Mouse (Mus musculus) forebrain, postnatal 0 days (tissue): ENCODE measurements around the gene Ube2c. TPM values are rescaled to one million over a fixed set of nuclear protein-coding genes. Genes with fewer than 3 reads are reported as not detected.

Experiments
- ATAC-seq: fragments of 200-750 bp; cut with Nextera tagmentation; 2 replicates; pipeline ENCODE4 v1.8.0; 2017; ENCODE audit warnings: mild to moderate bottlenecking, moderate library complexity
- DNase-seq: peaks from one replicate; pipeline ENCODE4 v3.0.0-alpha.2; 2015
- H3K27ac ChIP-seq: fragments of 300-500 bp; sonication (generic); 2 replicates; pipeline ENCODE4 v1.5.1; 2014; ENCODE audit warnings: low read depth, mild to moderate bottlenecking, antibody characterized with exemption, low read length, moderate library complexity, mixed read lengths
- H3K27me3 ChIP-seq: fragments of 300-500 bp; sonication (generic); 2 replicates; pipeline ENCODE4 v1.6.1; 2014; ENCODE audit warnings: mild to moderate bottlenecking, low read length, mixed read lengths; ENCODE audit not compliant: insufficient read depth
- H3K36me3 ChIP-seq: fragments of 300-500 bp; sonication (generic); 2 replicates; pipeline ENCODE4 v1.6.1; 2014; ENCODE audit warnings: mild to moderate bottlenecking, moderate library complexity; ENCODE audit not compliant: insufficient read depth
- H3K4me1 ChIP-seq: fragments of 300-500 bp; sonication (generic); 2 replicates; pipeline ENCODE4 v1.6.1; 2014; ENCODE audit warnings: antibody characterized with exemption; ENCODE audit not compliant: insufficient read depth
- H3K4me2 ChIP-seq: fragments of 300-500 bp; sonication (generic); 2 replicates; pipeline ENCODE4 v1.6.1; 2014; ENCODE audit warnings: low read depth, mild to moderate bottlenecking, moderate library complexity
- H3K4me3 ChIP-seq: fragments of 300-500 bp; sonication (generic); 2 replicates; pipeline ENCODE4 v1.5.1; 2014; ENCODE audit warnings: low read depth, low read length, mixed read lengths
- H3K9ac ChIP-seq: fragments of 300-500 bp; sonication (generic); 2 replicates; pipeline ENCODE4 v1.6.1; 2014; ENCODE audit warnings: mild to moderate bottlenecking
- H3K9me3 ChIP-seq: fragments of 300-500 bp; sonication (generic); 2 replicates; pipeline ENCODE4 v1.6.1; 2016; ENCODE audit warnings: low read length
- CTCF ChIP-seq: sonication (generic); IDR thresholded peaks from 2 replicates; pipeline ENCODE4 v1.5.1; 2016; ENCODE audit warnings: antibody characterized with exemption, control low read depth, low read depth
- WGBS: fragments of 180-500 bp; shearing (Covaris S2); extraction: QIAGEN DNeasy Blood & Tissue Kit; methylation state at CpG from one replicate; pipeline ENCODE4 v1.1.7; 2014; 5-methylcytosine and 5-hydroxymethylcytosine counted together
- polyA plus RNA-seq: library from polyadenylated mRNA; unstranded; fragments of >200 nt; fragmentation: Nextera tagmentation; extraction: Ambion mirVana; gene quantifications from 2 replicates; pipeline ENCODE4 v1.2.1, GENCODE M21; 2015
- total RNA-seq: library from RNA; depleted of rRNA; stranded (reverse); fragments of >200 nt; gene quantifications from 2 replicates; pipeline ENCODE4 v1.2.3, GENCODE M21; 2014

The Ube2c gene
- total and polyA plus RNA-seq, 2 experiments from 2014 or later = 29.2 to 38.4 TPM

- no peak for ATAC-seq
- Histone ChIP-seq H3K4me2 (no peak overlapping the region), H3K4me1 (no peaks in the 10 kb centered on the region; the same call in 1 of the 2 replicates), H3K27ac (no peak overlapping the region), H3K9ac (no peak overlapping the region), H3K4me3 (no peak overlapping the region), H3K27me3 (no peaks in the 10 kb centered on the region), H3K36me3 (no peaks in the 10 kb centered on the region), H3K9me3 (no peaks in the 10 kb centered on the region)
- 92% methylated on average over 5 of the region's 5 CpGs for WGBS
- no peak for DNase-seq
- TF ChIP-seq CTCF = no peak
These were observed 4.3 kb downstream of the Ube2c start for GRCm38 (mm10) chr2:164773989-164774364.

- Histone ChIP-seq H3K9me3 (no peaks in the 10 kb centered on the region), H3K36me3 (no peaks in the 10 kb centered on the region), H3K9ac (no peak overlapping the region), H3K4me2 (no peak overlapping the region), H3K27me3 (no peaks in the 10 kb centered on the region), H3K4me3 (no peak overlapping the region), H3K4me1 (no peaks in the 10 kb centered on the region), H3K27ac (no peak overlapping the region)
- ATAC-seq (no peak), DNase-seq (no peak)
- TF ChIP-seq CTCF = no peak
- WGBS = 85% methylated on average over 6 of the region's 6 CpGs
These were observed 6.4 kb downstream of the Ube2c start for GRCm38 (mm10) chr2:164776130-164776529.

GRCm38 (mm10) chr2:164776801-164777200 lies 7.1 kb downstream of the Ube2c start:
- H3K4me3 ChIP-seq = no peak overlapping the region
- TF ChIP-seq CTCF = no peak
- no peaks in the 10 kb centered on the region for H3K9me3 ChIP-seq
- WGBS = 71% methylated on average over 17 of the region's 17 CpGs
- H3K9ac ChIP-seq = no peak overlapping the region
- H3K27me3 ChIP-seq = no peaks in the 10 kb centered on the region
- no peaks in the 10 kb centered on the region for H3K4me1 ChIP-seq
- ATAC-seq (no peak), DNase-seq (no peak)
- H3K4me2 ChIP-seq = no peak overlapping the region
- no peaks in the 10 kb centered on the region for H3K36me3 ChIP-seq
- H3K27ac ChIP-seq = no peak overlapping the region

GRCm38 (mm10) chr2:164777246-164778014 lies 7.7 kb downstream of the Ube2c start:
- H3K4me3 ChIP-seq = no peak overlapping the region
- no peaks in the 10 kb centered on the region for H3K36me3 ChIP-seq
- WGBS = 80% methylated on average over 30 of the region's 30 CpGs

GRCm38 (mm10) chr2:164778015-164778287 lies 8.3 kb downstream of the Ube2c start:
- Histone ChIP-seq H3K4me3 (no peak overlapping the region), H3K27ac (no peak overlapping the region), H3K27me3 (no peaks in the 10 kb centered on the region), H3K9ac (no peak overlapping the region), H3K36me3 (no peaks in the 10 kb centered on the region), H3K4me2 (no peak overlapping the region), H3K9me3 (no peaks in the 10 kb centered on the region), H3K4me1 (no peaks in the 10 kb centered on the region)
- ATAC-seq = no peak
- DNase-seq = no peak
- TF ChIP-seq CTCF = no peak
- WGBS = 96% methylated on average over 11 of the region's 11 CpGs

More at GRCm38 (mm10) chr2:164777246-164778014, 7.7 kb downstream of the Ube2c start:
- ATAC-seq (no peak), DNase-seq (no peak)
- Histone ChIP-seq H3K4me1 (no peaks in the 10 kb centered on the region), H3K9me3 (no peaks in the 10 kb centered on the region), H3K27me3 (no peaks in the 10 kb centered on the region), H3K9ac (no peak overlapping the region), H3K4me2 (no peak overlapping the region), H3K27ac (no peak overlapping the region)
- no peak for TF ChIP-seq CTCF

GRCm38 (mm10) chr2:164778809-164779208 lies 9.1 kb downstream of the Ube2c start:
- Histone ChIP-seq H3K9ac (no peak overlapping the region), H3K4me3 (no peak overlapping the region), H3K27ac (no peak overlapping the region), H3K27me3 (no peaks in the 10 kb centered on the region), H3K36me3 (no peaks in the 10 kb centered on the region), H3K9me3 (no peaks in the 10 kb centered on the region), H3K4me2 (no peak overlapping the region), H3K4me1 (no peaks in the 10 kb centered on the region)
- TF ChIP-seq CTCF = no peak
- no peak for ATAC-seq
- WGBS = 82% methylated on average over 7 of the region's 7 CpGs
- DNase-seq = no peak

GRCm38 (mm10) chr2:164779481-164780086 lies 9.9 kb downstream of the Ube2c start, which contains the start of gene Tnnc2:
TSS of gene Tnnc2 (minus strand) at chr2:164779967.
- no peak for ATAC-seq
- TF ChIP-seq CTCF = no peak
- Histone ChIP-seq H3K4me3 (no peak within 1 kb of the TSS), H3K27me3 (no peaks in the 10 kb centered on the region), H3K4me1 (no peaks in the 10 kb centered on the region), H3K4me2 (no peak within 1 kb of the TSS), H3K9me3 (no peaks in the 10 kb centered on the region), H3K27ac (no peak within 1 kb of the TSS), H3K9ac (no peak within 1 kb of the TSS), H3K36me3 (no peaks in the 10 kb centered on the region)
- WGBS = 73% methylated on average over 8 of the region's 8 CpGs
- no peak for DNase-seq
